Mouse (Mus musculus): ENCODE data around the gene BC107364. TPM values are rescaled to one million over a fixed set of nuclear protein-coding genes. Genes with fewer than 3 reads are reported as not detected.
"Not testable (repeated sequence)": the region's sequence is repeated elsewhere in the genome, so short reads cannot be mapped to it uniquely, and the experiment has no call there.

The BC107364 gene
- polyA plus RNA-seq, 1 experiment from 2014 or later: not detected

- not testable (repeated sequence) for H3K36me3 ChIP-seq (replicated peaks); ATAC-seq (ENCODE audit: insufficient read depth); H3K27ac ChIP-seq (replicated peaks); H3K4me1 ChIP-seq (replicated peaks); H3K4me3 ChIP-seq (replicated peaks); H3K4me2 ChIP-seq; H3K9me3 ChIP-seq (replicated peaks); H3K9ac ChIP-seq
- no CpG with 5 or more reads among the region's 18 CpGs for WGBS (ENCODE audit: insufficient replicate concordance)
- H3K27me3 ChIP-seq: peaks cover 35% of the 10 kb centered on the region
Measured at GRCm38 (mm10) chr3:96387202-96387601, 64.9 kb downstream of the BC107364 start.

Other genes starting within 250 kb of the BC107364 start
- gene Bola1, start 232.6 kb downstream of the BC107364 start, polyA plus RNA-seq (2015; fragmentation: Nextera tagmentation; extraction: Ambion mirVana): 32.1 and 34.6 TPM in 2 replicates
- gene Hist2h2ab, start 232.4 kb downstream of the BC107364 start, polyA plus RNA-seq (2015; fragmentation: Nextera tagmentation; extraction: Ambion mirVana): 0.40 and 0.58 TPM in 2 replicates
- gene Hist2h2ac, start 231.4 kb downstream of the BC107364 start, polyA plus RNA-seq (2015; fragmentation: Nextera tagmentation; extraction: Ambion mirVana): 16.1 and 18.0 TPM in 2 replicates
- 6.5 and 7.7 TPM in 2 replicates for gene Hist2h2be, start 231.2 kb downstream of the BC107364 start, polyA plus RNA-seq (2015; fragmentation: Nextera tagmentation; extraction: Ambion mirVana)
- gene Hist2h3c2, start 213.2 kb downstream of the BC107364 start, polyA plus RNA-seq (2015; fragmentation: Nextera tagmentation; extraction: Ambion mirVana): 10.8 and 13.6 TPM in 2 replicates
- gene Hist2h2aa2, start 212.0 kb downstream of the BC107364 start, polyA plus RNA-seq (2015; fragmentation: Nextera tagmentation; extraction: Ambion mirVana): 54.8 and 64.9 TPM in 2 replicates
- gene Hist2h2aa1, start 206.8 kb downstream of the BC107364 start, polyA plus RNA-seq (2015; fragmentation: Nextera tagmentation; extraction: Ambion mirVana): 31.3 and 45.2 TPM in 2 replicates
- 2.5 and 3.2 TPM in 2 replicates for gene Hist2h3c1, start 205.6 kb downstream of the BC107364 start, polyA plus RNA-seq (2015; fragmentation: Nextera tagmentation; extraction: Ambion mirVana)
- gene Hist2h4, start 189.0 kb downstream of the BC107364 start, polyA plus RNA-seq (2015; fragmentation: Nextera tagmentation; extraction: Ambion mirVana): 29.3 and 32.9 TPM in 2 replicates
- 78.7 and 99.7 TPM in 2 replicates for gene Hist2h3b, start 183.7 kb downstream of the BC107364 start, polyA plus RNA-seq (2015; fragmentation: Nextera tagmentation; extraction: Ambion mirVana)
- 19.4 and 24.6 TPM in 2 replicates for gene Hist2h2bb, start 182.6 kb downstream of the BC107364 start, polyA plus RNA-seq (2015; fragmentation: Nextera tagmentation; extraction: Ambion mirVana)
- gene Fcgr1, start 158.3 kb downstream of the BC107364 start, polyA plus RNA-seq (2015; fragmentation: Nextera tagmentation; extraction: Ambion mirVana): 4.4 and 4.7 TPM in 2 replicates
- 7.1 and 8.5 TPM in 2 replicates for gene Hfe2, start 72.9 kb upstream of the BC107364 start, polyA plus RNA-seq (2015; fragmentation: Nextera tagmentation; extraction: Ambion mirVana)
- 42.8 and 46.8 TPM in 2 replicates for gene Txnip, start 105.7 kb upstream of the BC107364 start, polyA plus RNA-seq (2015; fragmentation: Nextera tagmentation; extraction: Ambion mirVana)
- gene Gm16253, start 124.7 kb upstream of the BC107364 start, polyA plus RNA-seq (2015; fragmentation: Nextera tagmentation; extraction: Ambion mirVana): 0.17 and 0.23 TPM in 2 replicates
- 10.9 and 11.7 TPM in 2 replicates for gene Polr3gl, start 141.9 kb upstream of the BC107364 start, polyA plus RNA-seq (2015; fragmentation: Nextera tagmentation; extraction: Ambion mirVana)
- 0.12 and 0.15 TPM in 2 replicates for gene Ankrd34a, start 144.3 kb upstream of the BC107364 start, polyA plus RNA-seq (2015; fragmentation: Nextera tagmentation; extraction: Ambion mirVana)
- gene Lix1l, start 148.8 kb upstream of the BC107364 start, polyA plus RNA-seq (2015; fragmentation: Nextera tagmentation; extraction: Ambion mirVana): 0.47 and 0.64 TPM in 2 replicates
- gene Rbm8a, start 177.6 kb upstream of the BC107364 start, polyA plus RNA-seq (2015; fragmentation: Nextera tagmentation; extraction: Ambion mirVana): 50.9 and 51.1 TPM in 2 replicates
- 17.3 TPM in 2 replicates for gene Pex11b, start 183.1 kb upstream of the BC107364 start, polyA plus RNA-seq (2015; fragmentation: Nextera tagmentation; extraction: Ambion mirVana)
- gene Gm42957, start 183.2 kb upstream of the BC107364 start, polyA plus RNA-seq (2015; fragmentation: Nextera tagmentation; extraction: Ambion mirVana): not detected in 2 replicates
- 0.10 and 0.20 TPM in 2 replicates for gene Itga10, start 193.3 kb upstream of the BC107364 start, polyA plus RNA-seq (2015; fragmentation: Nextera tagmentation; extraction: Ambion mirVana)
- gene Ankrd35, start 217.8 kb upstream of the BC107364 start, polyA plus RNA-seq (2015; fragmentation: Nextera tagmentation; extraction: Ambion mirVana): 0.33 and 0.53 TPM in 2 replicates
- 5.8 and 6.1 TPM in 2 replicates for gene Pias3, start 244.1 kb upstream of the BC107364 start, polyA plus RNA-seq (2015; fragmentation: Nextera tagmentation; extraction: Ambion mirVana)